ENCODE assay signal across 18 mouse cellular contexts in genomic region chr5:123897352-123897751, GRCm38 (mm10). TPM values are rescaled to one million over a fixed set of nuclear protein-coding genes. Genes with fewer than 3 reads are reported as not detected.
DNase-seq lines count a peak whose midpoint lies in the region; ATAC-seq and TF ChIP-seq lines count a peak whose summit lies in the region.
"Had no signal": no experiment of that assay in that cellular context is flagged by ENCODE, and none has a peak within 500 bp of the region (broad histone marks: within the 10 kb centered on the region; RNA-seq: fewer than 3 reads in every experiment).

No protein-coding gene starts in this region.

- no peak overlapping the region for H3K27ac ChIP-seq in lung, postnatal 0 days (ENCODE audit: low read length)
- no peak overlapping the region for H3K27ac ChIP-seq in liver, embryonic 12.5 days
- H3K27ac ChIP-seq in midbrain, embryonic 16.5 days (ENCODE audit: low read length): no peak overlapping the region
- H3K27ac ChIP-seq: hindbrain, embryonic 14.5 days; left cerebral cortex, adult 2 months; limb, embryonic 13.5 days; lung, embryonic 15.5 days; neural tube, embryonic 13.5 days had no signal

- 71% methylated on average over 13 of the region's 13 CpGs for WGBS in lung, postnatal 0 days
- WGBS in liver, embryonic 12.5 days (ENCODE audit: insufficient replicate concordance): 42% methylated on average over 13 of the region's 13 CpGs
- 87% methylated on average over 13 of the region's 13 CpGs for WGBS in midbrain, embryonic 16.5 days

- H3K36me3 ChIP-seq in lung, postnatal 0 days (ENCODE audit: insufficient read depth, low read length): no peaks in the 10 kb centered on the region
- no peaks in the 10 kb centered on the region for H3K36me3 ChIP-seq in liver, embryonic 12.5 days
- H3K36me3 ChIP-seq in midbrain, embryonic 16.5 days (ENCODE audit: control insufficient read depth, insufficient read depth, low read length): no peaks in the 10 kb centered on the region
- H3K36me3 ChIP-seq: limb, embryonic 13.5 days; lung, embryonic 15.5 days; neural tube, embryonic 13.5 days had no signal

- no peak for ATAC-seq in lung, postnatal 0 days
- ATAC-seq in megakaryocyte, adult 5-6 weeks (ENCODE audit: poor library complexity, severe bottlenecking): peak; percentile 92
- no peak for ATAC-seq in megakaryocyte-erythroid progenitor cell, adult 5-6 weeks (replicated peaks; ENCODE audit: low FRiP score, low TSS enrichment, poor library complexity, severe bottlenecking)
- no peak for ATAC-seq in liver, embryonic 12.5 days
- ATAC-seq in midbrain, embryonic 16.5 days: no peak

- TF ChIP-seq EP300 in lung, postnatal 0 days (IDR thresholded peaks at IDR 0.05): no peak

- no peak overlapping the region for H3K4me3 ChIP-seq in lung, postnatal 0 days (ENCODE audit: low read depth, low read length)
- no peak overlapping the region for H3K4me3 ChIP-seq in liver, embryonic 12.5 days
- H3K4me3 ChIP-seq in midbrain, embryonic 16.5 days (ENCODE audit: low read depth, low read length): no peak overlapping the region
- H3K4me3 ChIP-seq: left cerebral cortex, adult 2 months; limb, embryonic 13.5 days; lung, embryonic 15.5 days; neural tube, embryonic 13.5 days had no signal

- TF ChIP-seq CTCF in lung, postnatal 0 days (IDR thresholded peaks at IDR 0.05): no peak

- no peaks in the 10 kb centered on the region for H3K4me1 ChIP-seq in lung, postnatal 0 days (ENCODE audit: insufficient read depth, low read depth, low read length)
- 0 out of 2 replicates have a peak, but pooled peaks cover 2% of the 10 kb centered on the region for H3K4me1 ChIP-seq in liver, embryonic 12.5 days
- no peaks in the 10 kb centered on the region for H3K4me1 ChIP-seq in midbrain, embryonic 16.5 days (ENCODE audit: control insufficient read depth, insufficient read depth, low read length)
- H3K4me1 ChIP-seq: lung, embryonic 15.5 days; neural tube, embryonic 13.5 days had no signal

- H3K4me2 ChIP-seq in lung, postnatal 0 days (replicated peaks; ENCODE audit: low read depth, low read length): no peak overlapping the region
- no peak overlapping the region for H3K4me2 ChIP-seq in liver, embryonic 12.5 days
- H3K4me2 ChIP-seq in midbrain, embryonic 16.5 days (ENCODE audit: low read length): no peak overlapping the region
- H3K4me2 ChIP-seq: hindbrain, embryonic 14.5 days; limb, embryonic 13.5 days; lung, embryonic 15.5 days; neural tube, embryonic 13.5 days had no signal

- peak; percentile 37 for DNase-seq in lung, postnatal 0 days (ENCODE audit: low spot score)
- no peak for DNase-seq in lung, postnatal 14 days
- DNase-seq in CD4-positive helper T cell, adult 2 months (ENCODE audit: low read depth, low spot score): peak; percentile 23
- DNase-seq in R1 (ENCODE audit: low read depth, low spot score): peak; percentile 24
- DNase-seq: cerebellum, adult 18-20 months; kidney, adult 18-20 months; kidney, postnatal 36 days; midbrain, embryonic 14.5 days had no signal

- H3K9ac ChIP-seq in lung, postnatal 0 days (replicated peaks; ENCODE audit: low read depth): no peak overlapping the region
- no peak overlapping the region for H3K9ac ChIP-seq in liver, embryonic 12.5 days
- H3K9ac ChIP-seq in midbrain, embryonic 16.5 days (ENCODE audit: low read depth, low read length): no peak overlapping the region
- H3K9ac ChIP-seq: hindbrain, embryonic 14.5 days; limb, embryonic 13.5 days; lung, embryonic 15.5 days; neural tube, embryonic 13.5 days had no signal

- no peaks in the 10 kb centered on the region for H3K27me3 ChIP-seq in lung, postnatal 0 days (replicated peaks; ENCODE audit: insufficient read depth, low read length)
- 0 out of 2 replicates have a peak, but pooled peaks cover 3% of the 10 kb centered on the region for H3K27me3 ChIP-seq in liver, embryonic 12.5 days (replicated peaks)
- no peaks in the 10 kb centered on the region for H3K27me3 ChIP-seq in midbrain, embryonic 16.5 days (ENCODE audit: control insufficient read depth, insufficient read depth, low read depth, low read length)
- H3K27me3 ChIP-seq: limb, embryonic 13.5 days; lung, embryonic 15.5 days; neural tube, embryonic 13.5 days had no signal

- no peaks in the 10 kb centered on the region for H3K9me3 ChIP-seq in lung, postnatal 0 days (ENCODE audit: low read length)
- no peaks in the 10 kb centered on the region for H3K9me3 ChIP-seq in liver, embryonic 12.5 days (replicated peaks)
- H3K9me3 ChIP-seq in midbrain, embryonic 16.5 days (replicated peaks; ENCODE audit: control insufficient read depth, low read length, poor library complexity, severe bottlenecking): no peaks in the 10 kb centered on the region
- H3K9me3 ChIP-seq: limb, embryonic 13.5 days; lung, embryonic 15.5 days; neural tube, embryonic 13.5 days had no signal

RNA-seq across cellular contexts. Expression of gene Denr, which starts 9.6 kb away (rescaled TPM):
- 70.7 and 87.3 TPM in 2 replicates for polyA plus RNA-seq in lung, postnatal 0 days (2015; fragmentation: Nextera tagmentation; extraction: Ambion mirVana)
- 44.6 and 55.2 TPM in 2 replicates for total RNA-seq in megakaryocyte, adult 5-6 weeks (2015)
- total RNA-seq in megakaryocyte, adult 5-6 weeks (2017): 32.4 and 34.3 TPM in 2 replicates
- 102 and 106 TPM in 2 replicates for total RNA-seq in megakaryocyte-erythroid progenitor cell, adult 5-6 weeks (2014; fragmentation: Nextera tagmentation)
- total RNA-seq in megakaryocyte-erythroid progenitor cell, adult 5-6 weeks (2017): 96.4 and 102 TPM in 2 replicates
- 97.4 and 98.3 TPM in 2 replicates for polyA plus RNA-seq in liver, embryonic 12.5 days (2016; fragmentation: Nextera tagmentation; extraction: Ambion mirVana)
- polyA plus RNA-seq in midbrain, embryonic 16.5 days (2015; fragmentation: Nextera tagmentation; extraction: Ambion mirVana): 122 and 130 TPM in 2 replicates

RNA-seq across cellular contexts. Expression of gene Hcar1, which starts 17.5 kb away (rescaled TPM):
- polyA plus RNA-seq in lung, postnatal 0 days (2015; fragmentation: Nextera tagmentation; extraction: Ambion mirVana): 0.53 and 0.55 TPM in 2 replicates
- not detected in 2 replicates for total RNA-seq in megakaryocyte, adult 5-6 weeks (2015)
- 0.04 TPM in 1 of 2 replicates, not detected in the other for total RNA-seq in megakaryocyte, adult 5-6 weeks (2017)
- total RNA-seq in megakaryocyte-erythroid progenitor cell, adult 5-6 weeks (2014; fragmentation: Nextera tagmentation): not detected in 2 replicates
- total RNA-seq in megakaryocyte-erythroid progenitor cell, adult 5-6 weeks (2017): not detected in 2 replicates
- 0.20 and 0.27 TPM in 2 replicates for polyA plus RNA-seq in liver, embryonic 12.5 days (2016; fragmentation: Nextera tagmentation; extraction: Ambion mirVana)
- 0.55 and 0.62 TPM in 2 replicates for polyA plus RNA-seq in midbrain, embryonic 16.5 days (2015; fragmentation: Nextera tagmentation; extraction: Ambion mirVana)

RNA-seq across cellular contexts. Expression of gene Gm43518, which starts 29.9 kb away (rescaled TPM):
- polyA plus RNA-seq in lung, postnatal 0 days (2015; fragmentation: Nextera tagmentation; extraction: Ambion mirVana): 0.24 and 1.2 TPM in 2 replicates
- total RNA-seq in megakaryocyte, adult 5-6 weeks (2015): not detected in 2 replicates
- total RNA-seq in megakaryocyte, adult 5-6 weeks (2017): 0.73 TPM in 1 of 2 replicates, not detected in the other
- not detected in 2 replicates for total RNA-seq in megakaryocyte-erythroid progenitor cell, adult 5-6 weeks (2014; fragmentation: Nextera tagmentation)
- total RNA-seq in megakaryocyte-erythroid progenitor cell, adult 5-6 weeks (2017): not detected in 2 replicates
- polyA plus RNA-seq in liver, embryonic 12.5 days (2016; fragmentation: Nextera tagmentation; extraction: Ambion mirVana): 1.7 and 2.2 TPM in 2 replicates
- polyA plus RNA-seq in midbrain, embryonic 16.5 days (2015; fragmentation: Nextera tagmentation; extraction: Ambion mirVana): 2.6 and 3.6 TPM in 2 replicates

RNA-seq across cellular contexts. Expression of gene Hcar2, which starts 32.1 kb away (rescaled TPM):
- 3.7 and 5.4 TPM in 2 replicates for polyA plus RNA-seq in lung, postnatal 0 days (2015; fragmentation: Nextera tagmentation; extraction: Ambion mirVana)
- total RNA-seq in megakaryocyte, adult 5-6 weeks (2015): 10.8 and 20.9 TPM in 2 replicates
- 6.7 and 8.1 TPM in 2 replicates for total RNA-seq in megakaryocyte, adult 5-6 weeks (2017)
- total RNA-seq in megakaryocyte-erythroid progenitor cell, adult 5-6 weeks (2014; fragmentation: Nextera tagmentation): not detected in 2 replicates
- not detected in 2 replicates for total RNA-seq in megakaryocyte-erythroid progenitor cell, adult 5-6 weeks (2017)
- polyA plus RNA-seq in liver, embryonic 12.5 days (2016; fragmentation: Nextera tagmentation; extraction: Ambion mirVana): 0.17 and 0.18 TPM in 2 replicates
- polyA plus RNA-seq in midbrain, embryonic 16.5 days (2015; fragmentation: Nextera tagmentation; extraction: Ambion mirVana): not detected in 2 replicates
- total RNA-seq: left cerebral cortex, adult 2 months had no signal
- polyA plus RNA-seq: heart, embryonic 16.5 days; hindbrain, embryonic 14.5 days; neural tube, embryonic 13.5 days had no signal

RNA-seq across cellular contexts. Expression of gene Ccdc62, which starts 33.1 kb away (rescaled TPM):
- 5.9 and 6.3 TPM in 2 replicates for polyA plus RNA-seq in lung, postnatal 0 days (2015; fragmentation: Nextera tagmentation; extraction: Ambion mirVana)
- 1.1 and 1.5 TPM in 2 replicates for total RNA-seq in megakaryocyte, adult 5-6 weeks (2015)
- 0.16 and 0.62 TPM in 2 replicates for total RNA-seq in megakaryocyte, adult 5-6 weeks (2017)
- 2.1 and 3.3 TPM in 2 replicates for total RNA-seq in megakaryocyte-erythroid progenitor cell, adult 5-6 weeks (2014; fragmentation: Nextera tagmentation)
- total RNA-seq in megakaryocyte-erythroid progenitor cell, adult 5-6 weeks (2017): 2.6 and 4.2 TPM in 2 replicates
- polyA plus RNA-seq in liver, embryonic 12.5 days (2016; fragmentation: Nextera tagmentation; extraction: Ambion mirVana): 3.4 and 5.0 TPM in 2 replicates
- 4.2 and 4.9 TPM in 2 replicates for polyA plus RNA-seq in midbrain, embryonic 16.5 days (2015; fragmentation: Nextera tagmentation; extraction: Ambion mirVana)
